Mouse (Mus musculus): Measurements from ENCODE around the gene Grem1. TPM values are rescaled to one million over a fixed set of nuclear protein-coding genes. Genes with fewer than 3 reads are reported as not detected.

The Grem1 gene
- polyA plus RNA-seq, 1 experiment from 2014 or later = 8.8 TPM

DNA sequence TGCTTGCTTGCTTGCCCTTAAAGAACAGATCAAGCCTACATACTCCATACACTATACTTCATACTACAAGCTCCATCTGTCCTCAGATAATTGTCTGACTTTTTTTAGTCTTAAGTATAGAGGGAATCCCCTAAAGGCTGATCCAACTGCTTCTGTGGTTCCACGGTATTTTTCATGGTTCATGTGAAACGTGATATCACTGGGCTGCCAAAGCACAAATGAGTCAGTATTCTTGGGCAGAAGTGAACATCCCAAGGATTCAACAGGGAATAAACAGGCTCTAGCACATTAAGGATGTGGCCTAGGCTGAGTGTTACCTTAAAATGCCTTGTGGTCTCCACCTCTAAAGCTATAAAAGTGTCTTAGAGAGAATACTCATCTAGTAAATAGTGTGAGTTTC is 45.0 kb downstream of the Grem1 start:
- Histone ChIP-seq H3K4me2 (ENCODE audit: low read depth, low read length) (no peak overlapping the region), H3K4me3 (ENCODE audit: low read length) (no peak overlapping the region), H3K4me1 (ENCODE audit: control insufficient read depth, insufficient read depth, low read length) (no peaks in the 10 kb centered on the region), H3K36me3 (ENCODE audit: control insufficient read depth, insufficient read depth, low read length) (no peaks in the 10 kb centered on the region), H3K9ac (ENCODE audit: low read depth, low read length) (no peak overlapping the region), H3K27ac (ENCODE audit: low read length) (no peak overlapping the region), H3K27me3 (replicated peaks; ENCODE audit: control insufficient read depth, insufficient read depth, low read length) (no peaks in the 10 kb centered on the region), H3K9me3 (ENCODE audit: control insufficient read depth, low read length) (no peaks in the 10 kb centered on the region)
- 82% methylated on average over 2 of the region's 2 CpGs for WGBS
- no peak for ATAC-seq

DNA sequence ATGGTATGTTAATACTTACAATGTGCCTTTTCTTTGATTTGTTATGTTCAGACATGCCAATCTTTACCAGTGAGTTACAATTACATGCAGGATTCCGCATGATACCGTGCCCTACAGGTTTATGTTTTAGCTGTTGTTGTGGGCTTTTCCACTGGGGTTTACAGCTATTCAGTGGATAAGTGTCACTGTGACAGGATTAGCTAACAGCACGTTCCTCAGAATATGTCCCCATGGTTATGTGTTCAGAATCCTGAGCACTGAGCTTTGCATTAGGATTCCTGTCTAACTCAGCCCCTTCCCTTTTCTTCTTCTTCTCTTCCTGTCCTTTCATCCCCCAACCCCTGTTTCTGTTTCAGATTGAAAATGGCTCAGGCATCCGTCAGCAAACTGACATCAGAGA is 50.9 kb downstream of the Grem1 start:
- Histone ChIP-seq H3K36me3 (ENCODE audit: control insufficient read depth, insufficient read depth, low read length) (no peaks in the 10 kb centered on the region), H3K9me3 (ENCODE audit: control insufficient read depth, low read length) (no peaks in the 10 kb centered on the region), H3K4me2 (ENCODE audit: low read depth, low read length) (no peak overlapping the region), H3K27ac (ENCODE audit: low read length) (no peak overlapping the region), H3K4me3 (ENCODE audit: low read length) (no peak overlapping the region), H3K27me3 (replicated peaks; ENCODE audit: control insufficient read depth, insufficient read depth, low read length) (no peaks in the 10 kb centered on the region), H3K4me1 (ENCODE audit: control insufficient read depth, insufficient read depth, low read length) (no peaks in the 10 kb centered on the region), H3K9ac (ENCODE audit: low read depth, low read length) (no peak overlapping the region)
- 86% methylated on average over 4 of the region's 4 CpGs for WGBS
- no peak for ATAC-seq

DNA sequence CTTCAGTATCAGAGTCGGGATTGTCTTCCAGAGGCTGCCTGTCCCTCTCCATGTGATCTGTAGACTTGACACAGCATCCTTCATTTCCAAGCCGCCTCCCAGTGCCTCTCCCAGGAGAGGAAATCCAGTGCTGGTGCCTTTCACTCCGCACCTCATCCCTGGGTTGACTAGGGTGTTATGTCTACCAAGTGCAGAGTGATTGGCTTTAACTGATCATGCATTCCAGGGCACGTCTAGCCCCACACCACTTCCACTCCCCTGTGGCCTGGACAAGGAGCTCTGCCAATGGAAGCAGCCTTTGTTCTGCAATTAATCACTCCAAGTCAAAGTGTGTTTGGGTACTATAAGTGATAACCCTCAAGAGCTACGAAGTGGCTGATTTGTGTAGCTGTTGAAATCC is 56.9 kb downstream of the Grem1 start:
- H3K9me3 ChIP-seq (ENCODE audit: control insufficient read depth, low read length) = no peaks in the 10 kb centered on the region
- no peak for ATAC-seq
- no peaks in the 10 kb centered on the region for H3K36me3 ChIP-seq (ENCODE audit: control insufficient read depth, insufficient read depth, low read length)
- no peaks in the 10 kb centered on the region for H3K4me1 ChIP-seq (ENCODE audit: control insufficient read depth, insufficient read depth, low read length)
- WGBS = 64% methylated on average over 5 of the region's 5 CpGs
- H3K4me2 ChIP-seq (ENCODE audit: low read depth, low read length) = no peak overlapping the region
- H3K27ac ChIP-seq (ENCODE audit: low read length) = no peak overlapping the region
- no peak overlapping the region for H3K9ac ChIP-seq (ENCODE audit: low read depth, low read length)
- H3K27me3 ChIP-seq (replicated peaks; ENCODE audit: control insufficient read depth, insufficient read depth, low read length) = no peaks in the 10 kb centered on the region
- no peak overlapping the region for H3K4me3 ChIP-seq (ENCODE audit: low read length)

DNA sequence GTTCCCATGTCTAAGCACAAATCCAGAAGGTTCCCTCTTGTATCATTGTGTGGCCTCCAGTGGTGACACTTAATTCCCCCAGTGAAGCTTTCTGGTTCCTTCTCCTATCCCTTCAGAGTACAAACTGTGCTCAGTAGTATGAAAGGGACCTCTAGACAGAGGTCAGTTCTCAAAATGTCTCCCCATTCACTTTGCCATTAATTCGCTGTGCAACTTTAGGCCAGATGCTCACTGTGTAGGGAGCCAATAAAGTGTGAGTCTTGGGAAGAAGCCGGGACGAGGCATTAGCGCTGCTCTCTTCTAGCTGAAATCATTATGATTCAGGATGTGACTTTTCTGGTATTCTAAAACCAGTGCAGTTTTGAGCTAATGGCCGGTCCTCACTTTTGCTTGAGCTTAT is 61.8 kb downstream of the Grem1 start:
- H3K4me3 ChIP-seq (ENCODE audit: low read length) = no peak overlapping the region
- H3K9ac ChIP-seq (ENCODE audit: low read depth, low read length) = no peak overlapping the region
- H3K27me3 ChIP-seq (replicated peaks; ENCODE audit: control insufficient read depth, insufficient read depth, low read length) = no peaks in the 10 kb centered on the region
- WGBS = 94% methylated on average over 5 of the region's 5 CpGs
- no peaks in the 10 kb centered on the region for H3K4me1 ChIP-seq (ENCODE audit: control insufficient read depth, insufficient read depth, low read length)
- H3K9me3 ChIP-seq (ENCODE audit: control insufficient read depth, low read length) = no peaks in the 10 kb centered on the region
- no peaks in the 10 kb centered on the region for H3K36me3 ChIP-seq (ENCODE audit: control insufficient read depth, insufficient read depth, low read length)
- H3K27ac ChIP-seq (ENCODE audit: low read length) = no peak overlapping the region
- ATAC-seq = no peak
- H3K4me2 ChIP-seq (ENCODE audit: low read depth, low read length) = no peak overlapping the region

GRCm38 (mm10) chr2:113696222-113696621 is 62.2 kb downstream of the Grem1 start:
- no peaks in the 10 kb centered on the region for H3K36me3 ChIP-seq (ENCODE audit: control insufficient read depth, insufficient read depth, low read length)
- no peak overlapping the region for H3K4me3 ChIP-seq (ENCODE audit: low read length)
- H3K9me3 ChIP-seq (ENCODE audit: control insufficient read depth, low read length) = no peaks in the 10 kb centered on the region
- H3K9ac ChIP-seq (ENCODE audit: low read depth, low read length) = no peak overlapping the region
- no peaks in the 10 kb centered on the region for H3K27me3 ChIP-seq (replicated peaks; ENCODE audit: control insufficient read depth, insufficient read depth, low read length)
- 84% methylated on average over 3 of the region's 3 CpGs for WGBS
- no peak for ATAC-seq
- H3K4me1 ChIP-seq (ENCODE audit: control insufficient read depth, insufficient read depth, low read length) = no peaks in the 10 kb centered on the region
- no peak overlapping the region for H3K27ac ChIP-seq (ENCODE audit: low read length)
- H3K4me2 ChIP-seq (ENCODE audit: low read depth, low read length) = no peak overlapping the region

Other genes with a start within 250 kb of the Grem1 start
- 10.6 and 10.8 TPM in 2 replicates for gene Scg5, start 70.5 kb upstream of the Grem1 start, polyA plus RNA-seq (2015; fragmentation: Nextera tagmentation; extraction: Ambion mirVana)
- gene Arhgap11a, start 90.0 kb upstream of the Grem1 start, polyA plus RNA-seq (2015; fragmentation: Nextera tagmentation; extraction: Ambion mirVana) = 17.9 and 18.1 TPM in 2 replicates

Measured in intestine, embryonic 16.5 days (tissue).